Mouse (Mus musculus) left cerebral cortex, adult 6 months (tissue): ENCODE results near the gene Fbxw2. TPM values are rescaled to one million over a fixed set of nuclear protein-coding genes. Genes with fewer than 3 reads are reported as not detected.

ENCODE experiments used
- long read RNA-seq, 2 experiments: library from polyadenylated mRNA; unstranded; transcript quantifications; one replicate each; pipeline ENCODE4 v2.0.0; 2019 to 2020
- polyA plus RNA-seq: library from polyadenylated mRNA; unstranded; fragments of <200 nt; fragmentation: Nextera tagmentation; gene quantifications from 2 replicates; pipeline ENCODE4 v1.2.3, GENCODE M21; 2021

The Fbxw2 gene
- polyA plus RNA-seq = 57.6 and 117 TPM in 2 replicates
- long read RNA-seq, experiment 1, transcript Fbxw2-201 (7 exons, 2,030 nt) = minor isoform, 22 of 603 reads
- long read RNA-seq, experiment 1, transcript Fbxw2-202 (8 exons, 1,838 nt) = minor isoform, 40 of 603 reads
- long read RNA-seq, experiment 1, transcript Fbxw2-208 (4 exons, 1,930 nt) = minor isoform, 167 of 603 reads
- long read RNA-seq, experiment 1, transcript Fbxw2-206 (8 exons, 1,923 nt) = major isoform, 281 of 603 reads
- long read RNA-seq, experiment 1, partial matches to known transcripts = 44 of 603 reads
- long read RNA-seq, experiment 1, other reads (novel, unspliced or antisense) = 34 of 603 reads
- long read RNA-seq, experiment 2, transcript Fbxw2-202 (8 exons, 1,838 nt) = minor isoform, 26 of 204 reads
- long read RNA-seq, experiment 2, transcript Fbxw2-201 (7 exons, 2,030 nt) = minor isoform, 10 of 204 reads
- long read RNA-seq, experiment 2, transcript Fbxw2-208 (4 exons, 1,930 nt) = minor isoform, 23 of 204 reads
- long read RNA-seq, experiment 2, transcript Fbxw2-206 (8 exons, 1,923 nt) = major isoform, 87 of 204 reads
- long read RNA-seq, experiment 2, partial matches to known transcripts = 21 of 204 reads
- long read RNA-seq, experiment 2, other reads (novel, unspliced or antisense) = 33 of 204 reads

DNA sequence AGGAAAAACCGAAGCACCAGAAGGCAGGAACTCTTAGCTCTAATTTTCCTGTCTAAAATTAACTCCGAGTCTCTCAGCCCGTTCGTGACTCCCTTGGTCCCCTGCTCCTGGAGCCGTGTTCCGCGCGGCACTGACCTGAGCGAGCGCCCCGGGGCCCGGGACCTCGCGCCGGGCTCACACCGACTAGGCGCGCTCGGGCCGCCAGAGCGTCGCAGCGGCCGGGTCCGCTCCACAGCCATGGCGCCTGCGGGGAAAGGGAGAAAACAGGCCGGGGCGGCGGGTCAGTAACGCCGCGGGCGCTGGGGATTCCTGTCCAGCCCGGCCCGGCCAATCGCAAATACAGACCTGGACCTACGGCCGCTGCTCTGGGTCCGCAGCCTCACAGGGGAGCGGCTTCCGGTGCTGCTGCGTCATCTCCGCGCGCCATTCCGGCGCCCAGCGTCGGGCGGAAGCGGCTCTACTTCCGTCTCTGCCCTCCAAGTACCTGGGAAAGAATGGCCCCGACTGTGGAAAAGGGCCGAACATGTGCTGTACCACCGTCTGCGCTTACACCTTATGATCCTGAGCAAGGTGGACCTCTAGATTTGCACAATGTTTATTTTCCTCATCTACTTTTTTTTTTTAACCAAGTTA lies at the start of gene Fbxw2:
TSS of gene Fbxw2 (minus strand) at position 485 of the 633 bp plus-strand sequence.

DNA sequence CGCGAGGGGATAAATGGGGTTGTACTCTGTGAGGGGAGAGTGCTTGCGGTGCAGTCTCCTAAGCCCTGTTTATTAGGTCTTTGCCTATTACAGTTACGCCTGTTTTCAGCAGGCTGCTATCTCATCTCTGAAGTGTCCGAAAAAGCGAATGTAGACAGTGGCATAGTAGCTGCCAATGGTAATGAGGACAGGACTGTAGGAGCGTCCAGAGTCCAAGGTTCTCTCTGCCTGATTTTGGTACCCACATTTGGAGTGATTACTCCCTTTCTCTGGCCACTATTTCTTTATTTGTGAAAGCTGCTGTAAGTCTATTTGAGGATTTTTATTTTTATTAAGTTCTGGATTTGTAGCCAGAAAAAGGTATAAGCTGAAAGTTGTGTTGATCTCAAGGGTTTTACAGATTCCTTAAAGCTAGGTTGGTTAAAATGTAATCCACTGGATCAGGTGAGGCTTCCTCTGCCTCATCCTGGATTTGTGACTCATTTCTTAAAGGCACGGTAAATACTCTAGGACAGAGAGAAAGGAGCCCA lies 48.8 kb upstream of the Fbxw2 start, which contains the start of gene Psmd5:
TSS of gene Psmd5 (minus strand) at position 153 of the 530 bp plus-strand sequence.

DNA sequence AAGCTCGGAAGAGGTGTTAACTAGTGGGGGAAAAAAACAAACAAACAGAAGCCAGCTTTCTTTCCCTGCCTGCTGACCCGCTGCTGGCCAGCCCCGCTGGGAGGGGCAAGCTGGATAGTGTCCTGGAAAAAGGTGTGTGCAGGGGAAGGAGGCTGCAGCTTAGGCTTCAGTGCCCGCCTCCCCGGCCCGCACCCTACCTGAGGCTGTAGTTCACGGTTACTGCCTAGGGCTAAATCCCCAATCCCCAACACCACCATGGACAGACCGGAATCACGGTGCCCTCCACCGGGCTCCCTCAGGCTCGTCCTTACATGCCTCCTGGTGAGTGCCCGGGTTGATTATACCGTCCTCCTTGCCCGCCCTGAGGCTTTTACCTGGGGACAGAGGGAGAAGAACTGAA lies 48.2 kb upstream of the Fbxw2 start, which contains the start of gene Cutal:
TSS of gene Cutal (plus strand) at position 126 of the 400 bp plus-strand sequence.

DNA sequence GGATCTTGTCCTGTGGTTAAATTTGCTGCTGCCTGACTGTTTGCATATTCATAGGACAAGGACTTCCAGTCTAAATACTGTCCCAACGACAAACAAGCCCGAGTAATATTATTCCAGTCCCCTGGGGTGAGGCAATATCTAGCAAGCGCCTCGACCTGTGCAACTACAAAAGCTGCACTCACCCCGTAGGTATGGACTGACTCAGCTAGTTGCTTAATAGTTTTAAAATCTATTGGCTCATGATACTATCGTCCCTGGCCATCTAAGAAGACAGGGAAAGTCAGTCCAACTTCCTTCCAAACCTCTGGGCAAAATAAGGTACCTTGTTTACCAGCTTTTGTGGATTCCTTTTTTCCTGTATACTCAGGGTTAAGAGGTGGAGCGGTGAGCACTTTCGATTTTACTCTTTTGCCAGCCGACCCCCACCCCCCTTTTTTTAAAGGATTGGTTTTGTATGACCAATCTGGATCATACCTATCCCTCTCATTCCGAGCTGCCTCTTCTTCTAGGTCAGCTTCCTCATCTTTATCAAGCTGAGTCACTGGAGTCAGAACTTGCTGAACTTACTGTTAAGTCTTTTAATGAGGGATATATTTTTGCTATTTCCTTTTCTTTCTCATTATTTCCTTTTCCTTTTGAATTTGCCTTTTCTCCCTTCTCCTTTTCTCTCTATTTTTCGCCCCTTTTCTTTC lies 6.8 kb upstream of the Fbxw2 start, which contains the start of gene Gm34653:
TSS of gene Gm34653 (plus strand) at position 242 of the 692 bp plus-strand sequence.

DNA sequence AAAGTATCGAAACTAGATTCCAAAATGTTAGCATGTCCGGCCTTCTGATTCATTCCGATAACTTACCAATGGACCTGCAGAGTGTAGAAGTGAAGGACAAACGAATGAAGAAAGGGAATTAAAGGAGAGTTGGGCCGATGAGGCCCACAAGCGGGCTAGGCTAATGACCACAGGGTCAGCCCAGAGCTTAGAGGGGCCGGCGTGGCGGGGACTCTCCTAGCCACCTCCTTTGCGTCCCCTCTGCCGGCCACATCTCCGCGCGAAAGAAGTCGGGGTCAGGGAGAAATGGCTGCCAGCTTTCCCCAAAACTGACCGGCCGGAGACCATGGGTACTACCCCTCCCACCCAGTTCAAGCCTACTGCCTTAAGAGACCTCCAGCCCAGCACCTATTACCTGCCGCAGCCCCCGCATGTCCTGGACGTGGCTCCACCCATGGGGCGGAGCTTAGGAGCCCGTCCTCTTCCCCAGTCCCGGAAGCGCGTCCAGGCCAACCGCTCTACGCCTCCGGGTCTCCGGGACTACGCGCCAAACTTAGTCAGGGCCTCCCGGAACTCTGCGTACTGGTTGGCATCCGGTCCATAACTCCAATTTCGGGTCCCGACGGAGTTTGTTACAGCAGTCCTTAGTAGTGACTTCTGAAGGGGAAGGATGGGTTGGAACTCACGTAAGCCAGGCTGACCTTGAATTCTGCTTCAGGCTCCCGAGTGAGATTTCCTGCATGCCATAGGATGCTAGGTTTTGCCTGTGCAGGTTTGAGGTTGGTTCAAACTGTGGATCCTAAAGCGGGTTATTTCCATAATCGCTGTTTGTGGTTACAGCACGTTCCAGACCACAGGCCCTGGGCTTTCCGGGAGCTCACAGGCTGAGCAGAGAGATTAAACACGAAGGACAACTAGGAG lies 26.5 kb downstream of the Fbxw2 start, which contains the start of gene Rabepk:
TSS of gene Rabepk (minus strand) at position 556 of the 900 bp plus-strand sequence.

DNA sequence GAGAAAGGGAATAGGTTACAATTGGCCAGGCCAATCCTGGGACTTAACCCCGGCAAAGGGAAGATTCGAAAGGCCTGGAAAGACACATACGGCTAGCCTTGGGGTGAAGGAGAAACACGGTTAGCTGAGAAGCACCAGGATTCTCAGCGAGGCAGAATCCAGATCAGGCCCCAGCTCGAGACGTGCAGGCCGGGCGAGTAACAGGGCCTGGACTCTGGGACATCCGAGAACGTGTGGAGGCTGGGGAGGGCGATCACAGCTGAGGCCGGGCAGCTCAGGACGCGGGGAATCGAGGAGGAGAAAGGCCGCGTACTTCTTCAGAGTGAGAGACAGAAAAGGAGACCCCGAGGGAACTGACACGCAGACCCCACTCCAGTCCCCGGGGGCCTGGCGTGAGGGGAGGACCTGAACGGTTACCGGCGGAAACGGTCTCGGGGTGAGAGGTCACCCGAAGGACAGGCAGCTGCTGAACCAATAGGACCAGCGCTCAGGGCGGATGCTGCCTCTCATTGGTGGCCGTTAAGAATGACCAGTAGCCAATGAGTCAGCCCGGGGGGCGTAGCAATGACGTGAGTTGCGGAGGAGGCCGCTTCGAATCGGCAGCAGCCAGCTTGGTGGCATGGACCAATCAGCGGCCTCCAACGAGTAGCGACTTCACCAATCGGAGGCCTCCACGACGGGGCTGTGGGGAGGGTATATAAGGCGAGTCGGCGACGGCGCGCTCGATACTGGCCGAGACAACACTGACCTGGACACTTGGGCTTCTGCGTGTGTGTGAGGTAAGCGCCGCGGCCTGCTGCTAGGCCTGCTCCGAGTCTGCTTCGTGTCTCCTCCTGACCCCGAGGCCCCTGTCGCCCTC lies 54.5 kb downstream of the Fbxw2 start, which contains the start of gene Hspa5:
TSS of gene Hspa5 (plus strand) at position 603 of the 859 bp plus-strand sequence.

DNA sequence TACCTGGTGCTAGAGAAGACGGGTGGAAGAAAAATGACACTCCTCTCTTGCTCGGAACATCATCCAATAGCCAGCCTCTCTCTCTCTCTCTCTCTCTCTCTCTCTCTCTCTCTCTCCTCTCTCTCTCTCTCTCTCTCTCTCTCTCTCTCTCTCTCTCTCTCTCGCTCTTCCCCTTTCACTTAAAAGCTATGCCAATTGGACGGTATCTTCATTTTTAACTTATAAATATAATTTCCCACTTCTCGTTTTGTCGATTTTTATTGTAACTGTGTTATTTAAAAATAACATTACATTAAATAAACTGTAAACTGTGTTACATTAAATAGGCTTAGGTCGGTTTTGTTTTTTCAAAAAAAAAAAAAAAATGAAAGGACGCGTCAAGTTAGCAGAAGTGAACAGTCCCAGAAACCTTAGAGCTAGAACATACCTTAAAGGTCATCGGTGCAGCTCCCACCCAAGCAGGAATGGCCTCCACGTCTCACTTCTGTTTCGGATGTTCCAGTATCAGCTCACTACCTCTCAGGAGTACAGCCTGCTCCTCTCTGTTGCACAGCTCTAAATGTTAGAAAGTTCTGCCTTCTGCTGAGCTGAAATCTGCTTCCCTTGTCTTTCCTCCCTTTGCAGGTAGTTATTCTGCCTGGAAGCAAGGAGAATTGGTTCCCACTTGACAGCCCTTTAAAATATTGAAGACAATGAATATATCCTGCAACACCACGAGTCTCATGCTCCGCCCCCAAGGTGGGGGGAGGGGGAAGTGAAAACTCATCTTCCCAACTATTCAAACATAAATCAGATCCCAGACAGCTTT lies 71.4 kb downstream of the Fbxw2 start, which contains the start of gene Gapvd1:
TSS of gene Gapvd1 (minus strand) at position 682 of the 808 bp plus-strand sequence.

Other genes with a start within 250 kb of the Fbxw2 start
- 21.1 and 33.6 TPM in 2 replicates for gene Gapvd1, start 71.1 kb downstream of the Fbxw2 start, polyA plus RNA-seq
- 227 and 228 TPM in 2 replicates for gene Hspa5, start 54.3 kb downstream of the Fbxw2 start, polyA plus RNA-seq
- gene Rabepk, start 26.4 kb downstream of the Fbxw2 start, polyA plus RNA-seq = 40.3 and 60.3 TPM in 2 replicates
- gene Gm34653, start 6.7 kb upstream of the Fbxw2 start, polyA plus RNA-seq = 0.13 TPM in 1 of 2 replicates, not detected in the other
- gene Cutal, start 48.1 kb upstream of the Fbxw2 start, polyA plus RNA-seq = 0.09 and 0.38 TPM in 2 replicates
- 26.2 and 34.1 TPM in 2 replicates for gene Psmd5, start 48.7 kb upstream of the Fbxw2 start, polyA plus RNA-seq
- gene Phf19, start 87.7 kb upstream of the Fbxw2 start, polyA plus RNA-seq = 0.13 and 0.16 TPM in 2 replicates
- gene Traf1, start 135.5 kb upstream of the Fbxw2 start, polyA plus RNA-seq = 0.67 and 1.0 TPM in 2 replicates
- gene Hc, start 235.1 kb upstream of the Fbxw2 start, polyA plus RNA-seq = 0.19 and 0.39 TPM in 2 replicates